12 mouse cellular contexts compared by ENCODE assay signal in genomic region chr12:80728814-80729213, GRCm38 (mm10). TPM values are rescaled to one million over a fixed set of nuclear protein-coding genes. Genes with fewer than 3 reads are reported as not detected.
DNase-seq lines count a peak whose midpoint lies in the region; ATAC-seq and TF ChIP-seq lines count a peak whose summit lies in the region.
"Had no signal": no experiment of that assay in that cellular context is flagged by ENCODE, and none has a peak within 500 bp of the region (broad histone marks: within the 10 kb centered on the region; RNA-seq: fewer than 3 reads in every experiment).

No protein-coding gene starts in this region.

- dilution Hi-C loops in CH12.LX (cut with MboI; ENCODE audit: extremely low pct_ligation_motif_present, extremely low pct_unique_long_range_greater_than_20kb, low sequenced_read_pairs), result no loop called here

- no peak for TF ChIP-seq POLR2A in liver, adult 2 months (IDR thresholded peaks at IDR 0.05; ENCODE audit: extremely low read depth, insufficient read depth, low read length)
- no peak for TF ChIP-seq POLR2A in CH12.LX (IDR thresholded peaks at IDR 0.05; ENCODE audit: low read depth, low read length)

- no peaks in the 10 kb centered on the region for H3K36me3 ChIP-seq in liver, adult 2 months (ENCODE audit: control insufficient read depth, insufficient read depth, low read length)
- H3K36me3 ChIP-seq in liver, embryonic 12.5 days, result no peaks in the 10 kb centered on the region
- H3K36me3 ChIP-seq in CH12.LX (replicated peaks in 1 of 2; ENCODE audit: control insufficient read depth in 1 of 2, insufficient read depth in 1 of 2, low read length in 1 of 2), result no peaks in the 10 kb centered on the region
- H3K36me3 ChIP-seq: heart, embryonic 15.5 days; intestine, embryonic 15.5 days; limb, embryonic 15.5 days; midbrain, embryonic 12.5 days had no signal

- H3K4me2 ChIP-seq in liver, embryonic 12.5 days, result no peak overlapping the region
- no peak overlapping the region for H3K4me2 ChIP-seq in CH12.LX (ENCODE audit: insufficient read depth, low read depth, poor library complexity, severe bottlenecking)
- H3K4me2 ChIP-seq: heart, embryonic 15.5 days; intestine, embryonic 15.5 days; limb, embryonic 15.5 days; midbrain, embryonic 12.5 days had no signal

- H3K27me3 ChIP-seq in liver, adult 2 months (ENCODE audit: control insufficient read depth, insufficient read depth, low read length), result no peaks in the 10 kb centered on the region
- peaks cover 27% of the 10 kb centered on the region for H3K27me3 ChIP-seq in liver, embryonic 12.5 days (replicated peaks)
- H3K27me3 ChIP-seq in CH12.LX (replicated peaks), result peaks cover 52% of the 10 kb centered on the region
- H3K27me3 ChIP-seq: intestine, embryonic 15.5 days; limb, embryonic 15.5 days had no signal

- H3K4me1 ChIP-seq in liver, adult 2 months (ENCODE audit: control insufficient read depth, insufficient read depth, low read length), result peaks cover 2% of the 10 kb centered on the region
- H3K4me1 ChIP-seq in liver, embryonic 12.5 days, result peaks cover 5% of the 10 kb centered on the region
- no peaks in the 10 kb centered on the region for H3K4me1 ChIP-seq in CH12.LX (ENCODE audit: control insufficient read depth in 1 of 2, insufficient read depth in 2 of 2)
- H3K4me1 ChIP-seq: heart, embryonic 15.5 days; intestine, embryonic 15.5 days; limb, embryonic 15.5 days; midbrain, embryonic 12.5 days had no signal

- in situ Hi-C loops in CH12.LX (cut with MboI; ENCODE audit: low pct_ligation_motif_present, low pct_unique_long_range_greater_than_20kb, low sequenced_read_pairs), result no loop called here

- intact Hi-C loops in gastrocnemius, postnatal 36 days (cut with DNase I), result loop anchor here (5.0 kb wide), 1 partner anchor 567 kb away; no protein-coding TSS in a partner anchor

- no peak overlapping the region for H3K9ac ChIP-seq in liver, adult 2 months (ENCODE audit: low read depth, low read length)
- no peak overlapping the region for H3K9ac ChIP-seq in liver, embryonic 12.5 days
- no peak overlapping the region for H3K9ac ChIP-seq in CH12.LX (ENCODE audit: insufficient read depth, low read depth)
- H3K9ac ChIP-seq: heart, embryonic 15.5 days; intestine, embryonic 15.5 days; limb, embryonic 15.5 days; midbrain, embryonic 12.5 days had no signal

- no peak for ATAC-seq in liver, embryonic 12.5 days
- ATAC-seq: intestine, embryonic 15.5 days had no signal

- H3K79me2 ChIP-seq in liver, adult 2 months (ENCODE audit: control insufficient read depth, insufficient read depth, low read length), result no peaks in the 10 kb centered on the region
- H3K79me2 ChIP-seq in CH12.LX (replicated peaks; ENCODE audit: control insufficient read depth, extremely low read depth, insufficient read depth, poor library complexity, severe bottlenecking), result no peaks in the 10 kb centered on the region

- peak; percentile 29 for TF ChIP-seq RAD21 in CH12.LX (IDR thresholded peaks at IDR 0.05; ENCODE audit: low read depth, low read length)

- no peak overlapping the region for H3K27ac ChIP-seq in liver, adult 2 months (replicated peaks; ENCODE audit: insufficient read depth, low read depth, low read length)
- H3K27ac ChIP-seq in liver, embryonic 12.5 days, result no peak overlapping the region
- no peak overlapping the region for H3K27ac ChIP-seq in CH12.LX (ENCODE audit: insufficient read depth, low read depth)
- H3K27ac ChIP-seq: heart, embryonic 15.5 days; intestine, embryonic 15.5 days; limb, embryonic 15.5 days; midbrain, embryonic 12.5 days had no signal

- WGBS in liver, adult 2 months, result 74% methylated on average over 2 of the region's 2 CpGs
- WGBS in liver, embryonic 12.5 days (ENCODE audit: insufficient replicate concordance), result 35% methylated on average over 2 of the region's 2 CpGs

- no peaks in the 10 kb centered on the region for H3K9me3 ChIP-seq in liver, embryonic 12.5 days (replicated peaks)
- H3K9me3 ChIP-seq in CH12.LX (replicated peaks; ENCODE audit: low read length), result no peaks in the 10 kb centered on the region
- H3K9me3 ChIP-seq: heart, embryonic 15.5 days; intestine, embryonic 15.5 days; limb, embryonic 15.5 days; midbrain, embryonic 12.5 days had no signal

- H3K4me3 ChIP-seq in liver, adult 2 months (ENCODE audit: insufficient read depth, low read depth, low read length), result no peak overlapping the region
- H3K4me3 ChIP-seq in liver, embryonic 12.5 days, result no peak overlapping the region
- H3K4me3 ChIP-seq in CH12.LX (replicated peaks in 1 of 3; ENCODE audit: low read depth in 2 of 3, low read length in 2 of 3, poor library complexity in 1 of 3), result no peak overlapping the region
- H3K4me3 ChIP-seq: heart, embryonic 15.5 days; intestine, embryonic 15.5 days; limb, embryonic 15.5 days; midbrain, embryonic 12.5 days had no signal

- peak; percentile 40 for DNase-seq in embryo, embryonic 10 days (ENCODE audit: low spot score)
- no peak for DNase-seq in embryo, embryonic 9.5 days (ENCODE audit: extremely low spot score)
- DNase-seq in liver, adult 2 months (ENCODE audit: extremely low read depth, low read depth, low spot score), result peak; percentile 13
- DNase-seq in CH12.LX (ENCODE audit: extremely low read depth), result no peak
- peak; percentile 28 for DNase-seq in brain, adult 2 months (ENCODE audit: low read depth, low spot score)
- no peak for DNase-seq in gastrocnemius, postnatal 36 days
- DNase-seq in ovary, postnatal 36 days (ENCODE audit: low spot score), result no peak

- peak; percentile 48; the same call in 1 of the 2 replicates for TF ChIP-seq CTCF in liver, adult 2 months (IDR thresholded peaks at IDR 0.05; ENCODE audit: low read depth, low read length)
- peak in 1 of 2 experiments; percentile 54; a peak in 2 of 4 replicates for TF ChIP-seq CTCF in CH12.LX (conservative IDR thresholded peaks at IDR 0.05 in 1 of 2, IDR thresholded peaks at IDR 0.05 in 1 of 2; ENCODE audit: low read depth in 2 of 2, low read length in 2 of 2)

- TF ChIP-seq EP300 in CH12.LX (IDR thresholded peaks at IDR 0.05; ENCODE audit: low read length), result no peak

TF ChIP-seq in CH12.LX, 34 proteins besides CTCF, POLR2A, EP300 and RAD21:
- no peak for TF ChIP-seq BHLHE40 (IDR thresholded peaks at IDR 0.05; ENCODE audit: low read depth, low read length)
- TF ChIP-seq SMC3 (IDR thresholded peaks at IDR 0.05; ENCODE audit: low read depth, low read length), result peak; percentile 8; the same call in 1 of the 2 replicates
- TF ChIP-seq ELF1 (IDR thresholded peaks at IDR 0.05; ENCODE audit: low read depth, low read length), result no peak

RNA-seq across cellular contexts. Expression of gene Ccdc177, which starts 31.7 kb away (rescaled TPM):
- not detected in 2 replicates for total RNA-seq in liver, adult 2 months (2014; rRNA removed)
- polyA plus RNA-seq in liver, adult 2 months (2012; rRNA removed), result not detected in 2 replicates
- polyA plus RNA-seq in liver, embryonic 12.5 days (2016; fragmentation: Nextera tagmentation; extraction: Ambion mirVana), result not detected in 2 replicates
- total RNA-seq in CH12.LX (2012; rRNA removed) (not detected in 2 replicates), CH12.LX (2014; rRNA removed) (not detected in 2 replicates)
- not detected in 2 replicates for polyA plus RNA-seq in CH12.LX (2012; ENCODE audit: insufficient read length, low read depth)
- total RNA-seq in gastrocnemius, postnatal 36 days (2021), result not detected
- polyA plus RNA-seq: heart, embryonic 15.5 days had no signal

RNA-seq across cellular contexts. Expression of gene Plekhd1, which starts 36.4 kb away (rescaled TPM):
- 0.07 TPM in 1 of 2 replicates, not detected in the other for total RNA-seq in liver, adult 2 months (2014; rRNA removed)
- polyA plus RNA-seq in liver, adult 2 months (2012; rRNA removed), result not detected in 2 replicates
- 0.44 and 0.66 TPM in 2 replicates for polyA plus RNA-seq in liver, embryonic 12.5 days (2016; fragmentation: Nextera tagmentation; extraction: Ambion mirVana)
- total RNA-seq in CH12.LX (2012; rRNA removed) (0.08 TPM in 1 of 2 replicates, not detected in the other), CH12.LX (2014; rRNA removed) (not detected in 2 replicates)
- polyA plus RNA-seq in CH12.LX (2012; ENCODE audit: insufficient read length, low read depth), result 0.34 TPM in 1 of 2 replicates, not detected in the other
- not detected for total RNA-seq in gastrocnemius, postnatal 36 days (2021)

Comparison
In these comparisons a context has a peak if more than half of its experiments do, and no peak if none do; other contexts are left out.
1. DNase-seq: peak in embryo, embryonic 10 days (single experiment), liver, adult 2 months (single experiment) and brain, adult 2 months (single experiment); none in embryo, embryonic 9.5 days (single experiment), CH12.LX (single experiment), gastrocnemius, postnatal 36 days (0 of 2) and ovary, postnatal 36 days (single experiment).